Mouse (Mus musculus): ENCODE measurements at regions not wholly inside any gene's neighbourhood (a gene's known extent, or its start where the extent isn't known, plus 50 kb on each side); places are given as distances from the start of the nearest gene placed in this dataset.

DNA sequence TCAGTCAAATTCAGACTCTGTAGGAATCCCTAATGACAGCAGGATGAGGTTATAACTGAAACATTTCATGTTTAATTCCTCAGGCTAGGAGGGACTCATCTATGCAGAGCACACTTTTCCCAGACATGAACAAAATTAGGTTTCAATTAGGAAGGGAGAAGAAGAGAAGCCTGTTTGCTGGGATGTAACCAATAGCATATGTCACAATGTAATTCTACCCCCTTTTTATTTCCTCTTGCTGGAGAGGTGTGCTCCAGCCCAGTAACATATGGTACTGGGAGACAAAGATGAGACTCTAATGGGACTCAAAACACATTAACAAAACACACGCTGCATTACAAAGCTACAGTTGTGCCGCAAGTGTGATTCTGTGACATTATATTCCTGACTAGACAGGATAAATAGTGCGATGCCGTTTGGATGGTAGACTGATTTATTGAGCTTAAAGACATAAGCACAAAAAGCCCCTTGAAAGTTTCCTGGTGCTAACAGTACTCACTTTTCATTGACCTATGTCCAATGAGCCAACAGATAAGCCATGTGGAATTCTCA is 69.5 kb upstream of the Gbe1 start:
- Histone ChIP-seq H3K27me3 (replicated peaks; ENCODE audit: control insufficient read depth, insufficient read depth, low read length) (no peaks in the 10 kb centered on the region), H3K27ac (ENCODE audit: low read length) (no peak overlapping the region), H3K4me1 (ENCODE audit: control insufficient read depth, insufficient read depth, low read length) (peaks cover 3% of the 10 kb centered on the region; the same call in 1 of the 2 replicates), H3K4me3 (ENCODE audit: low read length) (no peak overlapping the region), H3K9me3 (ENCODE audit: control insufficient read depth, low read length) (no peaks in the 10 kb centered on the region), H3K4me2 (ENCODE audit: low read depth, low read length) (no peak overlapping the region), H3K9ac (ENCODE audit: low read depth, low read length) (no peak overlapping the region), H3K36me3 (ENCODE audit: control insufficient read depth, insufficient read depth, low read length) (no peaks in the 10 kb centered on the region)
- no peak for ATAC-seq
- WGBS, result 85% methylated on average over 4 of the region's 4 CpGs

- Histone ChIP-seq H3K4me1 (ENCODE audit: control insufficient read depth, insufficient read depth, low read length) (no peaks in the 10 kb centered on the region), H3K27me3 (replicated peaks; ENCODE audit: control insufficient read depth, insufficient read depth, low read length) (no peaks in the 10 kb centered on the region), H3K36me3 (ENCODE audit: control insufficient read depth, insufficient read depth, low read length) (no peaks in the 10 kb centered on the region), H3K27ac (ENCODE audit: low read length) (no peak overlapping the region), H3K9me3 (ENCODE audit: control insufficient read depth, low read length) (no peaks in the 10 kb centered on the region), H3K4me3 (ENCODE audit: low read length) (no peak overlapping the region), H3K9ac (ENCODE audit: low read depth, low read length) (no peak overlapping the region), H3K4me2 (ENCODE audit: low read depth, low read length) (no peak overlapping the region)
- 83% methylated on average over 2 of the region's 2 CpGs for WGBS
- ATAC-seq, result no peak
These were observed 68.8 kb upstream of the Gbe1 start for GRCm38 (mm10) chr16:70244963-70245362.

- 41% methylated on average over 1 of the region's 1 CpGs for WGBS
- Histone ChIP-seq H3K4me3 (ENCODE audit: low read length) (no peak overlapping the region), H3K9me3 (ENCODE audit: control insufficient read depth, low read length) (no peaks in the 10 kb centered on the region), H3K4me2 (ENCODE audit: low read depth, low read length) (no peak overlapping the region), H3K9ac (ENCODE audit: low read depth, low read length) (no peak overlapping the region), H3K4me1 (ENCODE audit: control insufficient read depth, insufficient read depth, low read length) (no peaks in the 10 kb centered on the region), H3K27me3 (replicated peaks; ENCODE audit: control insufficient read depth, insufficient read depth, low read length) (no peaks in the 10 kb centered on the region), H3K36me3 (ENCODE audit: control insufficient read depth, insufficient read depth, low read length) (no peaks in the 10 kb centered on the region), H3K27ac (ENCODE audit: low read length) (no peak overlapping the region)
- no peak for ATAC-seq
These were observed 54.4 kb upstream of the Gbe1 start for GRCm38 (mm10) chr16:70259364-70259763.

GRCm38 (mm10) chr16:70260151-70260550 is 53.6 kb upstream of the Gbe1 start:
- Histone ChIP-seq H3K4me1 (ENCODE audit: control insufficient read depth, insufficient read depth, low read length) (no peaks in the 10 kb centered on the region), H3K4me3 (ENCODE audit: low read length) (no peak overlapping the region), H3K36me3 (ENCODE audit: control insufficient read depth, insufficient read depth, low read length) (no peaks in the 10 kb centered on the region), H3K27ac (ENCODE audit: low read length) (no peak overlapping the region), H3K4me2 (ENCODE audit: low read depth, low read length) (no peak overlapping the region), H3K27me3 (replicated peaks; ENCODE audit: control insufficient read depth, insufficient read depth, low read length) (no peaks in the 10 kb centered on the region), H3K9ac (ENCODE audit: low read depth, low read length) (no peak overlapping the region), H3K9me3 (ENCODE audit: control insufficient read depth, low read length) (no peaks in the 10 kb centered on the region)
- ATAC-seq, result no peak
- WGBS, result 54% methylated on average over 1 of the region's 1 CpGs

Data from intestine, embryonic 16.5 days (tissue).